Mouse (Mus musculus): ENCODE results near the gene Tnc. TPM values are rescaled to one million over a fixed set of nuclear protein-coding genes. Genes with fewer than 3 reads are reported as not detected.

Gene Tnc
- polyA plus RNA-seq, 1 experiment from 2014 or later = 4.5 TPM

DNA sequence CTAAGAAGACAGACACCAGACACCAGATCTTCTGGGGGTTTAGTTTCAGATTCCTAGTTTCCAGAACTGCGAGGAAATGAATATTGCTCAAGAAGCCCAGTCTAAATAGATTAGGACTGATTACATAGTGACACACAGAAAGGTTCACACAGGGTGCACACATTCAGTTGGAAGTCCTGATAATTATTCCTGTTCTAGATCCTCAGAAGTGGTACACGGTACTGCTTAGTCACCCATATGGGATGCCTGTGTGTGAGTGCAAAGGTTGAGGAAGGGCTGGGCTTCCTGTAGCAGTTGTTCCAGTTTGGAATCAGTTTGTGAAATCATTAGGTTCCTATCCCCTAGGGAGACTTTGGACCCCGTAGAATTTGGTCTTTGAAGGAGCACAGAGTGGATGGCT is 130.5 kb downstream of the Tnc start:
- H3K4me1 ChIP-seq (replicated peaks; ENCODE audit: control insufficient read depth, insufficient read depth, low read length) = no peaks in the 10 kb centered on the region
- H3K4me3 ChIP-seq (ENCODE audit: low read depth, low read length) = no peak overlapping the region
- DNase-seq (ENCODE audit: low spot score) (no peak), ATAC-seq (ENCODE audit: low FRiP score) (no peak)
- H3K9ac ChIP-seq (ENCODE audit: low read depth, low read length) = no peak overlapping the region
- no peaks in the 10 kb centered on the region for H3K27me3 ChIP-seq (ENCODE audit: control insufficient read depth, insufficient read depth, low read length)
- 87% methylated on average over 3 of the region's 3 CpGs for WGBS
- H3K27ac ChIP-seq (ENCODE audit: low read depth, low read length) = no peak overlapping the region
- H3K4me2 ChIP-seq (replicated peaks; ENCODE audit: low read depth, low read length) = no peak overlapping the region
- no peaks in the 10 kb centered on the region for H3K9me3 ChIP-seq (ENCODE audit: control insufficient read depth, low read length)
- H3K36me3 ChIP-seq (ENCODE audit: control insufficient read depth, insufficient read depth, low read length) = no peaks in the 10 kb centered on the region

Other genes starting within 250 kb of the Tnc start
- not detected in 2 replicates for gene Tnfsf8, start 185.7 kb downstream of the Tnc start, polyA plus RNA-seq (2014; fragmentation: Nextera tagmentation; extraction: Ambion mirVana)

Data from hindbrain, embryonic 11.5 days (tissue).